Mouse (Mus musculus): ENCODE data around the gene Gm11361. TPM values are rescaled to one million over a fixed set of nuclear protein-coding genes. Genes with fewer than 3 reads are reported as not detected.
A peak's percentile ranks its signal among the peaks of the same experiment; 100 is the strongest.

Gm11361 gene
- total RNA-seq (2021), result 10 to 100 TPM; 61.3 to 74.1 TPM
- polyA plus RNA-seq (2012; rRNA removed), result 0.57 and 1.1 TPM in 2 replicates
- long read RNA-seq, partial matches to known transcripts, result 0 of 4 reads
- long read RNA-seq, other reads (novel, unspliced or antisense), result 0 of 4 reads

DNA sequence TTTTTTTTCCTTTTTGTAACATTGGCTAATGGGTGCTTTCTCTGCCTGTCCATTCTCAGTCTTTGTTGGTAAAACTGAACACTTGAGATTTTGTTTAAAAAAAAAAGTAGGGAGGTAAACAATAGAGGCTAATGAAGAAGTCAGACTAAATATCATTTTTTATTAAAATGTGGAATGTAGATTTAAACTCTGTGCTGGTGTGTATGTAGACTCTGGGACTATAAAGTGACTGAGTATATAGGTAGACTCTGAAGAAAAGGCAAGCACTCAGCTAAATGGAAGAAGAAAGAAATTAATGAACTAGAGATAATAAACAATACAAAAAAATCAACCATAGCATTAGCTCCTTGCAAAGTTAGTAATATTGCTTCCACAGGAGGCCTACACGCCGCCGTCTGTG is at the start of gene Gm11361:
Gene Gm11361 (plus strand): TSS at position 301 of the 400 bp plus-strand sequence.
- no peaks in the 10 kb centered on the region for H3K27me3 ChIP-seq (ENCODE audit: control insufficient read depth, insufficient read depth, low read length)
- WGBS, result 100% methylated on average over 3 of the region's 3 CpGs
- H3K79me2 ChIP-seq (replicated peaks; ENCODE audit: control insufficient read depth, insufficient read depth, low read length), result no peaks in the 10 kb centered on the region
- TF ChIP-seq EP300 (IDR thresholded peaks at IDR 0.05; ENCODE audit: insufficient read depth, low read depth, low read length) (no peak), POLR2A (IDR thresholded peaks at IDR 0.05; ENCODE audit: insufficient read depth, low read depth, low read length) (no peak), CTCF (IDR thresholded peaks at IDR 0.05) (no peak)
- DNase-seq, result no peak
- intact Hi-C loops (cut with DNase I), result no loop called here
- no peaks in the 10 kb centered on the region for H3K4me1 ChIP-seq (ENCODE audit: control insufficient read depth, insufficient read depth, low read length)
- no peak within 1 kb of the TSS for H3K27ac ChIP-seq
- H3K36me3 ChIP-seq (ENCODE audit: control insufficient read depth, insufficient read depth, low read length), result no peaks in the 10 kb centered on the region
- H3K9ac ChIP-seq (ENCODE audit: low read depth, low read length), result no peak within 1 kb of the TSS
- H3K4me3 ChIP-seq, result no peak within 1 kb of the TSS

DNA sequence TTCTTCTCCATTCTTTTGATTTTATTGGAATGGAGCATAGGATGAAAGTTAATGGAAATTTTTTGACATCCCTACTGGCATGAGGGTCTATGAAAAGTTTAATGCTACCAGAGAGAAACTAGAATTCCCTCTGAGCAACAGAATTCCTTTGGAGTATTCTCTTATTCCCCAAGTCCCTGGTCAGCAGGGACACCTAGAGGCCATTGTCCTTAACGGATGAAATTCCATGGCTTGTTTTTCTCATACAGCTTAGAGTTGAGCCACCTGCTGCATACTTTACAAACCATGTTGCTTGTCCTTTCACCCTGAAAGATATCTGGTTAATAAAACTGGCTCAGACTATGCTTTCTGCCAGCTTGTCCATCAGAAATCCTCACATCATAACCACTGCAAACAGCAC is 7.1 kb downstream of the Gm11361 start:
- no peaks in the 10 kb centered on the region for H3K79me2 ChIP-seq (replicated peaks; ENCODE audit: control insufficient read depth, insufficient read depth, low read length)
- H3K4me1 ChIP-seq (ENCODE audit: control insufficient read depth, insufficient read depth, low read length), result no peaks in the 10 kb centered on the region
- no peak for DNase-seq
- H3K36me3 ChIP-seq (ENCODE audit: control insufficient read depth, insufficient read depth, low read length), result no peaks in the 10 kb centered on the region
- H3K27ac ChIP-seq, result no peak overlapping the region
- 23% methylated on average over 1 of the region's 1 CpGs for WGBS
- TF ChIP-seq POLR2A (IDR thresholded peaks at IDR 0.05; ENCODE audit: insufficient read depth, low read depth, low read length), result no peak
- peak; percentile 39 for TF ChIP-seq CTCF (IDR thresholded peaks at IDR 0.05)
- no peak for TF ChIP-seq EP300 (IDR thresholded peaks at IDR 0.05; ENCODE audit: insufficient read depth, low read depth, low read length)
- no peak overlapping the region for H3K4me3 ChIP-seq
- intact Hi-C loops (cut with DNase I), result no loop called here
- no peak overlapping the region for H3K9ac ChIP-seq (ENCODE audit: low read depth, low read length)
- H3K27me3 ChIP-seq (ENCODE audit: control insufficient read depth, insufficient read depth, low read length), result no peaks in the 10 kb centered on the region

DNA sequence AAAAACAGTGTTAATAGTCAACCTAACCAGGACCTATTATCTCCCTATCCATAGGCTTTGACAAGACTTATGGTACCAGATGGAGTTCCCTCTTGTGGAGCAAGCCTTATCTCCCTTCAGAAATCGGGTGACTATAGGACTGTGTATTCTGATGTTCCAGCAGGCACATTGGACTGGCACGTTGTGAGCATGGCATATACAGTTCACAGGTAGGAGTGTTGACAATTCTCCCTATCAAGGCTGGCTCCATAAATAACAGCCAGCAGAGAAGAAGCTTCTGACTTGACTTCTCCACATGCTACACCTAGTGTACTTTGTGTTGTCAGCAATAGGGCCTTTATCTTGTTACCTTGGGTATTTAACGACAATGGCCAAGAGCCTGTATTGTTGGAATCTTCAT is 30.0 kb downstream of the Gm11361 start:
- no peaks in the 10 kb centered on the region for H3K4me1 ChIP-seq (ENCODE audit: control insufficient read depth, insufficient read depth, low read length)
- intact Hi-C loops (cut with DNase I), result no loop called here
- H3K4me3 ChIP-seq, result no peak overlapping the region
- H3K79me2 ChIP-seq (replicated peaks; ENCODE audit: control insufficient read depth, insufficient read depth, low read length), result no peaks in the 10 kb centered on the region
- H3K27ac ChIP-seq, result no peak overlapping the region
- TF ChIP-seq POLR2A (IDR thresholded peaks at IDR 0.05; ENCODE audit: insufficient read depth, low read depth, low read length) (no peak), CTCF (IDR thresholded peaks at IDR 0.05) (no peak), EP300 (IDR thresholded peaks at IDR 0.05; ENCODE audit: insufficient read depth, low read depth, low read length) (no peak)
- no peak for DNase-seq
- WGBS, result 49% methylated on average over 3 of the region's 3 CpGs
- no peaks in the 10 kb centered on the region for H3K27me3 ChIP-seq (ENCODE audit: control insufficient read depth, insufficient read depth, low read length)
- H3K9ac ChIP-seq (ENCODE audit: low read depth, low read length), result no peak overlapping the region
- no peaks in the 10 kb centered on the region for H3K36me3 ChIP-seq (ENCODE audit: control insufficient read depth, insufficient read depth, low read length)

DNA sequence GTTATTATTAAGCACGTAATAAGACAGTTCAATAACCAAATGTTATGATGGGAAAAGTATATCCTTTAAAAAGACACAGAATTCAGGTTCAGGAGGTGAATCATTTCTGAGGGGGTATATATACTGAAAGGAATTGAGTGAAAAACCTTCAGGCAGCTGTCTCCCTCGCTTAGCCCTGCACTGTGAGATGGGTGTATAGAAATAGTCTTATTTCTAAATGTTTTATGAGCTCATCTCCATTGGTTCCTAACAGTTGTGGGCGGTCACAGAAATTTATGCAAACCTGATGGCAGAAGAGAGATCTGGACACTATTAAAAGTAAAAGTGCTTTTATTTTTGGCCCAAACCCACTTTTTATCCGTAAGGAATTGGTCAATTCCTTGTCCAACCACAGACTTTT is 36.9 kb downstream of the Gm11361 start:
- intact Hi-C loops (cut with DNase I), result no loop called here
- no peak for TF ChIP-seq CTCF (IDR thresholded peaks at IDR 0.05)
- TF ChIP-seq POLR2A (IDR thresholded peaks at IDR 0.05; ENCODE audit: insufficient read depth, low read depth, low read length), result no peak
- TF ChIP-seq EP300 (IDR thresholded peaks at IDR 0.05; ENCODE audit: insufficient read depth, low read depth, low read length), result no peak
- no peaks in the 10 kb centered on the region for H3K4me1 ChIP-seq (ENCODE audit: control insufficient read depth, insufficient read depth, low read length)
- no peaks in the 10 kb centered on the region for H3K36me3 ChIP-seq (ENCODE audit: control insufficient read depth, insufficient read depth, low read length)
- H3K9ac ChIP-seq (ENCODE audit: low read depth, low read length), result no peak overlapping the region
- H3K27ac ChIP-seq, result no peak overlapping the region
- DNase-seq, result no peak
- H3K27me3 ChIP-seq (ENCODE audit: control insufficient read depth, insufficient read depth, low read length), result no peaks in the 10 kb centered on the region
- H3K4me3 ChIP-seq, result no peak overlapping the region
- no peaks in the 10 kb centered on the region for H3K79me2 ChIP-seq (replicated peaks; ENCODE audit: control insufficient read depth, insufficient read depth, low read length)
- 92% methylated on average over 4 of the region's 4 CpGs for WGBS

DNA sequence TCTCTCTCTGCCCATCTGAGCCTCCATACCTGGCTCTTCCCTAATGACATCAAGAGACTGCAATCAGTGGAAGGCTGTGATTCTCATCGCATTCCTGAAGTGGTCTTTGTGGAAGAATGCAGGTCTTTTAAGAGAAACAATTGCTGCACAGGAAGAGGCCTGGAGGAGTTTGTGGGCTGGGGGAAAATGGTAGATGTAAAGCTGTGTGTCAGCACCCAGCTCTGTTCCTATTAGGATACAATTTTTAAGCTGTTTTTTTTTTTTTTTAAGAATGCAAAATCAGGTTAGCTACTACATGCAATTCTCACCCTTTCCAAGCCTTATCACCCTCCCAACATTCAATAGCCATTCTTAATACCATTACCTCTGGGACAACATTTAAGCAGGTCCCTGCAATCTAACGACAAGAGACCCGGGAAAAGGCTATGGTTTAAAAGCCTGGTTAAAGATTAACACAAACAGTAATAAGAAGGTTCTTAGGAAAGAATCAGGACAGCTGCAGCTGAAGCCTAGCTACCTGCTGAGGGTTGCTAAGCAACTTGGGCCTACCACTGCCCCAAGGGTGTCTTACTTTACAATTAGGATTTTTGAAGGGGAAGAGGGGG is 37.5 kb downstream of the Gm11361 start:
- intact Hi-C loops (cut with DNase I), result no loop called here
- 37% methylated on average over 3 of the region's 3 CpGs for WGBS
- Histone ChIP-seq H3K27ac (no peak overlapping the region), H3K36me3 (ENCODE audit: control insufficient read depth, insufficient read depth, low read length) (no peaks in the 10 kb centered on the region), H3K79me2 (replicated peaks; ENCODE audit: control insufficient read depth, insufficient read depth, low read length) (no peaks in the 10 kb centered on the region), H3K4me1 (ENCODE audit: control insufficient read depth, insufficient read depth, low read length) (no peaks in the 10 kb centered on the region), H3K27me3 (ENCODE audit: control insufficient read depth, insufficient read depth, low read length) (no peaks in the 10 kb centered on the region), H3K9ac (ENCODE audit: low read depth, low read length) (no peak overlapping the region), H3K4me3 (no peak overlapping the region)
- TF ChIP-seq POLR2A (IDR thresholded peaks at IDR 0.05; ENCODE audit: insufficient read depth, low read depth, low read length) (no peak), EP300 (IDR thresholded peaks at IDR 0.05; ENCODE audit: insufficient read depth, low read depth, low read length) (no peak), CTCF (IDR thresholded peaks at IDR 0.05) (no peak)
- DNase-seq, result no peak

DNA sequence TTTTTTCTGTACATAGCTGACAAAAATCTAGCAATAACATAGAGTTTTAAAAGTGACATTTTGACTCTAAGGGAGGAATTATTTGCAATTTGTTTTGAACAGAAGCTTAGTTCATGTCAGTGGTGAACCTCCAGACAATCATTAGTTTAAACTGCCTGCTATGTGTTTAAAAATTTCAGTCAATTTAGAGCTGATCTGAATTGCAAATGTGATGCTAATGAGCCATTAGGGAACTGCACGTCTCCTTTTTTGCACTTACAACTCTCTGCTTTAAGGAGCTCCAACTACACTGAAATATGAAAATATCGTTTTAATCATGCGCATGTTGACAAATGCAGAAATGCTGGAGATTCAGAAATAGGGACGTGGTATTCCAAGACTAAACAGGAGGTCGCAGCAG is 38.2 kb downstream of the Gm11361 start:
- no peaks in the 10 kb centered on the region for H3K4me1 ChIP-seq (ENCODE audit: control insufficient read depth, insufficient read depth, low read length)
- H3K27me3 ChIP-seq (ENCODE audit: control insufficient read depth, insufficient read depth, low read length), result no peaks in the 10 kb centered on the region
- intact Hi-C loops (cut with DNase I), result no loop called here
- WGBS, result 86% methylated on average over 5 of the region's 5 CpGs
- no peak for DNase-seq
- TF ChIP-seq POLR2A (IDR thresholded peaks at IDR 0.05; ENCODE audit: insufficient read depth, low read depth, low read length) (no peak), EP300 (IDR thresholded peaks at IDR 0.05; ENCODE audit: insufficient read depth, low read depth, low read length) (no peak), CTCF (IDR thresholded peaks at IDR 0.05) (no peak)
- no peak overlapping the region for H3K9ac ChIP-seq (ENCODE audit: low read depth, low read length)
- no peaks in the 10 kb centered on the region for H3K36me3 ChIP-seq (ENCODE audit: control insufficient read depth, insufficient read depth, low read length)
- H3K79me2 ChIP-seq (replicated peaks; ENCODE audit: control insufficient read depth, insufficient read depth, low read length), result no peaks in the 10 kb centered on the region
- no peak overlapping the region for H3K27ac ChIP-seq
- H3K4me3 ChIP-seq, result no peak overlapping the region

Measured in heart, adult 2 months (tissue).